Mouse (Mus musculus) CD8-positive naive resting alpha-beta T cell, adult 57 days (primary cell): ENCODE measurements around the gene C2cd4b. TPM values are rescaled to one million over a fixed set of nuclear protein-coding genes. Genes with fewer than 3 reads are reported as not detected.

Experiments
- total RNA-seq: library from RNA; stranded (reverse); gene quantifications from one replicate; pipeline ENCODE4 v1.2.4, GENCODE M21; 2023

Gene C2cd4b
- not detected for total RNA-seq

GRCm38 (mm10) chr9:67759163-67759955 is at the start of gene C2cd4b:
Gene C2cd4b (plus strand): TSS chr9:67759437.

Other genes with a start within 250 kb of the C2cd4b start
- 0.55 TPM for gene Tln2, start 199.7 kb upstream of the C2cd4b start, total RNA-seq
- not detected for gene C2cd4a, start 72.9 kb downstream of the C2cd4b start, total RNA-seq
- 45.6 TPM for gene Vps13c, start 81.0 kb downstream of the C2cd4b start, total RNA-seq